ENCODE assay signal across 9 mouse cellular contexts in genomic region chr5:64044790-64045189, GRCm38 (mm10). TPM values are rescaled to one million over a fixed set of nuclear protein-coding genes. Genes with fewer than 3 reads are reported as not detected.
DNase-seq lines count a peak whose midpoint lies in the region; ATAC-seq and TF ChIP-seq lines count a peak whose summit lies in the region.
"Had no signal": no experiment of that assay in that cellular context is flagged by ENCODE, and none has a peak within 500 bp of the region (broad histone marks: within the 10 kb centered on the region; RNA-seq: fewer than 3 reads in every experiment).

No protein-coding gene starts in this region.

- H3K27me3 ChIP-seq in neural tube, embryonic 13.5 days, result no peaks in the 10 kb centered on the region
- H3K27me3 ChIP-seq in neural tube, embryonic 15.5 days (replicated peaks), result no peaks in the 10 kb centered on the region
- H3K27me3 ChIP-seq: embryonic facial prominence, embryonic 15.5 days had no signal

- intact Hi-C loops in left cerebral cortex, postnatal 36 days (cut with DNase I), result no loop called here

- H3K4me2 ChIP-seq in neural tube, embryonic 13.5 days, result no peak overlapping the region
- H3K4me2 ChIP-seq in neural tube, embryonic 15.5 days, result no peak overlapping the region
- H3K4me2 ChIP-seq: embryonic facial prominence, embryonic 15.5 days had no signal

- H3K9ac ChIP-seq in neural tube, embryonic 13.5 days, result no peak overlapping the region
- no peak overlapping the region for H3K9ac ChIP-seq in neural tube, embryonic 15.5 days (replicated peaks)
- H3K9ac ChIP-seq: embryonic facial prominence, embryonic 15.5 days had no signal

- H3K9me3 ChIP-seq in neural tube, embryonic 13.5 days, result no peaks in the 10 kb centered on the region
- no peaks in the 10 kb centered on the region for H3K9me3 ChIP-seq in neural tube, embryonic 15.5 days (replicated peaks)
- H3K9me3 ChIP-seq: embryonic facial prominence, embryonic 15.5 days had no signal

- H3K27ac ChIP-seq in neural tube, embryonic 13.5 days (replicated peaks), result peak overlapping the region; percentile 70; the same call in 1 of the 2 replicates
- no peak overlapping the region for H3K27ac ChIP-seq in neural tube, embryonic 15.5 days (replicated peaks)
- H3K27ac ChIP-seq in brown adipose tissue, adult 24 weeks (replicated peaks; ENCODE audit: low read depth, low read length), result no peak overlapping the region
- H3K27ac ChIP-seq: embryonic facial prominence, embryonic 15.5 days had no signal

- H3K4me3 ChIP-seq in neural tube, embryonic 13.5 days, result no peak overlapping the region
- H3K4me3 ChIP-seq in neural tube, embryonic 15.5 days (replicated peaks), result no peak overlapping the region
- H3K4me3 ChIP-seq in brown adipose tissue, adult 24 weeks (ENCODE audit: insufficient read depth, low read depth, low read length), result peak overlapping the region; percentile 15; the same call in 1 of the 2 replicates
- H3K4me3 ChIP-seq in lung, adult 2 months (replicated peaks; ENCODE audit: extremely low read depth, low read depth, low read length), result no peak overlapping the region
- H3K4me3 ChIP-seq: embryonic facial prominence, embryonic 15.5 days had no signal

- no peaks in the 10 kb centered on the region for H3K36me3 ChIP-seq in neural tube, embryonic 13.5 days
- H3K36me3 ChIP-seq in neural tube, embryonic 15.5 days, result no peaks in the 10 kb centered on the region
- H3K36me3 ChIP-seq: embryonic facial prominence, embryonic 15.5 days had no signal

- 0 out of 2 replicates have a peak, but pooled peaks have one; percentile 33 for ATAC-seq in neural tube, embryonic 13.5 days (ENCODE audit: low read depth)
- no peak for ATAC-seq in neural tube, embryonic 15.5 days (ENCODE audit: low FRiP score)

- peaks cover 30% of the 10 kb centered on the region for H3K4me1 ChIP-seq in neural tube, embryonic 13.5 days (replicated peaks)
- peaks cover 5% of the 10 kb centered on the region; the same call in 1 of the 2 replicates for H3K4me1 ChIP-seq in neural tube, embryonic 15.5 days
- H3K4me1 ChIP-seq in brown adipose tissue, adult 24 weeks (ENCODE audit: control insufficient read depth, insufficient read depth, insufficient read length, low read length), result no peaks in the 10 kb centered on the region
- H3K4me1 ChIP-seq in lung, adult 2 months (ENCODE audit: control insufficient read depth, insufficient read depth, low read length), result no peaks in the 10 kb centered on the region

- WGBS in neural tube, embryonic 13.5 days, result 79% methylated on average over 18 of the region's 18 CpGs
- WGBS in neural tube, embryonic 15.5 days, result 73% methylated on average over 18 of the region's 18 CpGs
- WGBS in lung, adult 2 months, result 71% methylated on average over 18 of the region's 18 CpGs

- no peak for TF ChIP-seq POLR2A in lung, adult 2 months (IDR thresholded peaks at IDR 0.05; ENCODE audit: borderline replicate concordance, extremely low read depth, low read depth, low read length)

- TF ChIP-seq CTCF in lung, adult 2 months (IDR thresholded peaks at IDR 0.05; ENCODE audit: insufficient read depth, low read length), result no peak

- DNase-seq in left cerebral cortex, postnatal 36 days (ENCODE audit: low spot score in 2 of 2), result peak; percentile 46 to 66
- peak; percentile 18 to 46 for DNase-seq in thymus, postnatal 10 days (ENCODE audit: low spot score in 2 of 2)
- DNase-seq in adrenal gland, adult 8-10 months, result no peak
- no peak for DNase-seq in cerebellum, adult 9-10 months
- DNase-seq in lung, adult 2 months, result no peak

RNA-seq across cellular contexts. Expression of gene Pgm2, which starts 48.0 kb away (rescaled TPM):
- 25.6 and 28.6 TPM in 2 replicates for polyA plus RNA-seq in neural tube, embryonic 13.5 days (2015; fragmentation: Nextera tagmentation; extraction: Ambion mirVana)
- polyA plus RNA-seq in neural tube, embryonic 15.5 days (2015; fragmentation: Nextera tagmentation; extraction: Ambion mirVana), result 19.3 and 21.9 TPM in 2 replicates
- 4.8 and 6.3 TPM in 2 replicates for polyA plus RNA-seq in brown adipose tissue, adult 24 weeks (2012; ENCODE audit: insufficient read depth, insufficient read length, missing spikeins)
- 10 to 100 TPM; 10.4 to 10.7 TPM for total RNA-seq in left cerebral cortex, postnatal 36 days (2021)
- 10 to 100 TPM; 14.6 to 27.4 (median 20.5) TPM for total RNA-seq in adrenal gland, adult 8-10 months (2022)
- 9.4 and 11.5 TPM in 2 replicates for polyA plus RNA-seq in lung, adult 2 months (2012; rRNA removed)

Comparison
In these comparisons a context has a peak if more than half of its experiments do, and no peak if none do; other contexts are left out.
1. DNase-seq: peak in left cerebral cortex, postnatal 36 days (2 of 2) and thymus, postnatal 10 days (2 of 2); none in adrenal gland, adult 8-10 months (single experiment), cerebellum, adult 9-10 months (single experiment) and lung, adult 2 months (single experiment).